Mouse (Mus musculus) frontal cortex, postnatal 36 days (tissue): ENCODE results near the gene Ccdc40.
A peak's percentile ranks its signal among the peaks of the same experiment; 100 is the strongest.
"Not testable (repeated sequence)": the region's sequence is repeated elsewhere in the genome, so short reads cannot be mapped to it uniquely, and the experiment has no call there.

ENCODE experiments used
- DNase-seq, 2 experiments: peaks; one replicate each; pipeline ENCODE4 v3.0.0; 2022; ENCODE audit warnings: low spot score in 2 of 2

The Ccdc40 gene

GRCm38 (mm10) chr11:119285791-119286527 lies 57.6 kb downstream of the Ccdc40 start:
- no peak for DNase-seq

- peak in 1 of 2 experiments; percentile 35 for DNase-seq
Measured at GRCm38 (mm10) chr11:119287207-119287992, 59.0 kb downstream of the Ccdc40 start.

- not testable (repeated sequence) for DNase-seq
Measured at GRCm38 (mm10) chr11:119292861-119293260, 64.5 kb downstream of the Ccdc40 start.

GRCm38 (mm10) chr11:119297996-119298395 lies 69.6 kb downstream of the Ccdc40 start:
- no peak for DNase-seq

GRCm38 (mm10) chr11:119298917-119299316 lies 70.5 kb downstream of the Ccdc40 start:
- DNase-seq, result no peak

GRCm38 (mm10) chr11:119299391-119300245 lies 71.2 kb downstream of the Ccdc40 start, which contains the start of gene Eif4a3:
Eif4a3 (minus strand) TSS chr11:119300089.
- DNase-seq, result peak; percentile 92 to 94

- no peak for DNase-seq
Measured at GRCm38 (mm10) chr11:119300246-119300935, 72.0 kb downstream of the Ccdc40 start.

- DNase-seq, result no peak
Measured at GRCm38 (mm10) chr11:119300986-119301385, 72.6 kb downstream of the Ccdc40 start.

GRCm38 (mm10) chr11:119304904-119305712 lies 76.7 kb downstream of the Ccdc40 start:
- peak in 1 of 2 experiments; percentile 20 for DNase-seq

GRCm38 (mm10) chr11:119306762-119307657 lies 78.6 kb downstream of the Ccdc40 start:
- DNase-seq, result no peak

GRCm38 (mm10) chr11:119307658-119307867 lies 79.2 kb downstream of the Ccdc40 start, which contains the start of gene Card14:
Card14 (plus strand) TSS chr11:119307768.
- no peak for DNase-seq

- no peak for DNase-seq
Measured at GRCm38 (mm10) chr11:119307916-119308315, 79.5 kb downstream of the Ccdc40 start.

GRCm38 (mm10) chr11:119310621-119311020 lies 82.2 kb downstream of the Ccdc40 start:
- DNase-seq, result no peak

GRCm38 (mm10) chr11:119314252-119314936 lies 86.0 kb downstream of the Ccdc40 start:
- no peak for DNase-seq
